Mouse (Mus musculus) thymus, postnatal 4 days (tissue): ENCODE measurements around the gene Slc34a3.
A peak's percentile ranks its signal among the peaks of the same experiment; 100 is the strongest.

Experiments
- DNase-seq: peaks from one replicate; pipeline ENCODE4 v3.0.0; 2021

The Slc34a3 gene

DNA sequence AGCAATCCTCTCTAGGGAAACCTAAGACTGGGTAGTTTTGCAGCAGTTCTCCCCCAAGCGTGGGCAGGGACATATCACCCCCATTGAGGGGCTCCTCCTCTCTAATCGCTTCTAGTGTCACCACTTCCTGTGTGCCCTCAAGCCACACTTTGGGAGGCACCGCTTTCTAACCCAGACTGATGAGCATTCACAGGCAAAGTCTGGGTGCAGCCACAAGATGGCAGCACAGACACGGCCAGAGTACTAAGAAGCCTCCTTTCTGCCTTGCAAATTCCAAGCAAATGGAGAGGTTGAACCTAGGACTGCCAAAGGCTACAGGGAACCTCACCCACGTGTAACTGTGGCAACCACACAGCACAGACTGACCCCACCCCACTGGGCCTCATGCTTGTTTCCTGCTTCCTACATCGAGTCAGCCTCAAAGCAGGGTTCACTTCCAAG is 40.8 kb downstream of the Slc34a3 start:
- DNase-seq = peak; percentile 86

DNA sequence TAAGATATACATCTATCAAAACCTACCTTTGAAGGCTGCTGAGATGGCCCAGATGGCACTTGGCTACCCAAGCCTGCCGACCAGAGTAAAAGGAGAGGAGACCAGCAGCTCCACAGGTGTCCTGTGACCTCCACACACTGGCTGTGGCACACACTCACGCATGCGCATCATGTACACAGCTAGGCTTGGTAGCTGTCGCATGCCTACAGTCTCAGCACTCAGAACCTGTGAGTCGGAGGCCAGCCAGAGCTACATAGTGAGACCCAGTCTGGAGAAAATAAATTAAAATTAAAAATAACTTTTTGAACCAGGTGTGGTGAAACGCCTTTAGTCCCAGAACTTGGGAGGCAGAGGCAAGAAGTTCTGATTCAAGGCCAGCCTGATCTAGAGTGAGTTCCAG is 46.3 kb downstream of the Slc34a3 start:
- DNase-seq = no peak

DNA sequence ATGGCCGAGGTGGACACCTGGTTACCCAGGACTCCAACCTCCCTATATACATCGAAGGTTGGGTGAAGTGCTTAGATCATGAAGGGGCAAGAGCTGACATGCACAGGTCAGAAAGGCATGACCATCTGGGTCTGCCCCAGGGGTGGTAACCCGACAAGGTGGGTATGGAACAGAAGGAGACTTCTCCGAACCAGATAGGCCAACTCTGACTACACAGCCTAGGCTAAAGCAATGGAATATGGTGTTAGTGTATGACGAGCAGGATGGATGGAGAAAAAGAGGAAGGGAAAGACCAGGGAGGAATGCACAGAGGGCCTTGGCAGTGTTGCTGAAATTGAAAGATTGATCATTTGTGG is 47.6 kb downstream of the Slc34a3 start:
- no peak for DNase-seq

DNA sequence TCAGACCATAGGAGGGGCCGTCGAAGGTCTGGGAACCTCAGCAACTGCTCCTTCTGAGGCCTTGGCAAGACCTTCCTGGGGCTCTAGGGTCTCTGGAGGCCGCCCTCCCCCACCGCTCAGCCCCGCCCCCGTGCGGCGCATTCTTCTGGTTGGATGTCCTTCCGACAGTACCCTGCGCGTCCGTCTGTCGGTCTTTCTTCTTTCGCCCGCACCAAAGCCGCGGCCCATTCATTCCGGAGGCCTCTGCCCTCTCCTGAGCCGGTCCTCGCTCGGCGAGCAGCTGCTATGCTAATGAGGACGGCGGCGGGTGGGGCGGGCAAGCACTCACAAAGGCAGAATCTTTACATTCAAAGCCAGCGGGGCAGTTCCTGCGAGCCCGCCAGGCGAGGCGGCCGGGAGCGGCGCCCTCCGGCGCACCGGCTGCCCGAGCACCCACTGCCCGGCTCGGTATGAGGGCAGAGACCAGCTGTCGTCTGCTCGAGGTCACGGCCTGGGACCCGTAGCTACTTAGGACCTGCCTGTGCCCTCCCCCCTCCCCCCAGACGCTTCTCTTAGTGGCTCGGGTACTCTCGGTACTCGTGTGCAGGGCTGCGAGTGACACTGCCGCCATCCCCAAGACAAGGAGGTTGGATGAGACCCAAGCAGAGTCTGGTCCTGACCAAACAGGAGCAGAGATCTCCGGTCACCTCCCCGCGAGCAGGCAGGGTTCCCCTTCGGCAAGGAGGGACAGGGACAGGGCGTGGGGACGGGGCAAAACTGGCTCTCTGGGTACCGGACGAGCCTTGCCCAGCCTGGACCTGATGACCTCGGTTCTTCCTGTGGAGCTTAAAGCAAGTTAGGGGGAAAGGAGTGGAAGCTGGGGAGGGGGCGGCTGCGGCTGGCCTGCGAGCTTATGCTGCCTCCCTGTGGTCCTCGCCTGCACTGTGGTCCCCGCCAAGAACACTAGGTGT is 48.3 kb downstream of the Slc34a3 start:
- DNase-seq = peak; percentile 81

DNA sequence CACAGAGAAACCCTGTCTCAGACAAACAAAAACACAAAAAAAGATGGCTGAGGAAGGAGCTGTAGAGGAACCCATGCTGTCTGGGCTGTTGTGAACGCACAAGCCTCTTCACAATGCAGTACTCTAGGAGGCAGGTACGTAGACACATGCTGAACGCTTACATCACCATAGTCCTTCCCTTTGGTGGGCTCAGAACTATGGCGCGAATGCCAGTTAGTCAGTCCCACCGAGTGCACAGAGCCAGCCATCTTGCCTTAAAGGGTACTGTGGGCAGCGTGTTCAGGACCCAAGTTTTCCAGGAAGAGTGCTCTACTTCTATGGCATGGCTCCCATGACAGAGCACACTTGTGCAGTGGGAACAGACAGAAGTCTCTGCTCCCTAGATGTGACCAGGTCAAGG is 49.7 kb downstream of the Slc34a3 start:
- DNase-seq = no peak

DNA sequence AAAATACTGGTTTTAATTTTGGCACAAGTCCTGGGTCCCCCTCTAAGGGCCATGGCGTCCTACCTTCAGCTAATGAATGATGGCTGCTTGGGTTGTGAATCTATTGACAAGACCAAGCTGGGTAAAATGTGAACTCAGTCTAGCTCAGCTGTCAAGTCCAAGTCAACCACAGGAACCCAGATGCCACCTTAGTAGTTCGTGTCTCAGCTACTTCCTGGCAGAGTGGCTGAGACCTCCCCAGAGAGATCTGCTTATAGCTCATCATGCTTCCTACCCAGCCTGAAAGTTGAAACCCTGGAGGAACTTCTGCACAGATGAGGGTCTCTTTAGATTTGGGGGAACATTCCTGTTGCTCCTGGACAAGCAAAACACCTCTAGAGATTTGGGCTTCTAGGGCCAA is 50.8 kb downstream of the Slc34a3 start:
- DNase-seq = peak; percentile 36

DNA sequence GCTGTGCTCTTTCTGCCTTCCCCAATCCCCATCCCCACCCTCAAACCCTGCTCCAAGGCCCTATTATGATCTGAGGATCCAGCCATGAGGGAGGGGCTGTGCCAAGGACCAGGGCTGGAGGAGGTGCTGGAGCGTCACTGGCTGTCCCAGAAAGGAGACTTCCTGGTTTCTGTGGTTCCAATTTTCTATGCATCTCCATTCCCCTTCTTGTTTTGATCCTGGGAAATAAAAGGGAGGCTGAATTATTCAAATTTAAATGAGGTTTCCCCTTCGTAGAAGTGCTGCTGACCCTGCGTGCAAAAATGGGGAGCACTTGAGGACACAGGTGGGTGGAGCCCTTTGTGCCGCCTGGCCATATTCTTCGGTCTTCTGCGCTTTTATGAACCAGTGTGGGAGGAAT is 51.5 kb downstream of the Slc34a3 start:
- DNase-seq = no peak

DNA sequence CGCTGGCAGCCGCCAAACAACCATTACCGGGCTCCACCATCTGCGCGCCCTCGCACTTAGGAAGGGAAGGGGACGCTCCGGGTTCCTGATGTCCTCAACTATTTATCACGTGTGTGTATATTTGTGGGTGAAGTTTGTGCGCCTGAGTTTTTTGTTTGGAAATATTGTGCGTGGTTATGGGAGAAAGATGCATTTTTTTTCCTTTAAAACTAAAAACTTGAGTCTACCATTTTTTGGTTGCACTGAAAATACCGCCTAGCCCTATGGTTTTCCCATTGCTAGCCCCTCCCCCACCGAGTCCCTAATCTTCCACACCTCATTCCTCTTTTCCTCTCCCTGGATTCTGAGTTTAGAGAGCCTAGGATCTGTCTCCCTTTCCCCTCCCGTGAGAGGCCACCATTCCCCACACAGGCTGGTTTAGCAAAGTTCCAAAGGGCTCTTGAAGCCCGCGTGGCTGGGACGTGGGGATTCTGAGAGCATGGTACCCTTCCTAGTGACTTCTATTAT is 52.2 kb downstream of the Slc34a3 start:
- DNase-seq = no peak

DNA sequence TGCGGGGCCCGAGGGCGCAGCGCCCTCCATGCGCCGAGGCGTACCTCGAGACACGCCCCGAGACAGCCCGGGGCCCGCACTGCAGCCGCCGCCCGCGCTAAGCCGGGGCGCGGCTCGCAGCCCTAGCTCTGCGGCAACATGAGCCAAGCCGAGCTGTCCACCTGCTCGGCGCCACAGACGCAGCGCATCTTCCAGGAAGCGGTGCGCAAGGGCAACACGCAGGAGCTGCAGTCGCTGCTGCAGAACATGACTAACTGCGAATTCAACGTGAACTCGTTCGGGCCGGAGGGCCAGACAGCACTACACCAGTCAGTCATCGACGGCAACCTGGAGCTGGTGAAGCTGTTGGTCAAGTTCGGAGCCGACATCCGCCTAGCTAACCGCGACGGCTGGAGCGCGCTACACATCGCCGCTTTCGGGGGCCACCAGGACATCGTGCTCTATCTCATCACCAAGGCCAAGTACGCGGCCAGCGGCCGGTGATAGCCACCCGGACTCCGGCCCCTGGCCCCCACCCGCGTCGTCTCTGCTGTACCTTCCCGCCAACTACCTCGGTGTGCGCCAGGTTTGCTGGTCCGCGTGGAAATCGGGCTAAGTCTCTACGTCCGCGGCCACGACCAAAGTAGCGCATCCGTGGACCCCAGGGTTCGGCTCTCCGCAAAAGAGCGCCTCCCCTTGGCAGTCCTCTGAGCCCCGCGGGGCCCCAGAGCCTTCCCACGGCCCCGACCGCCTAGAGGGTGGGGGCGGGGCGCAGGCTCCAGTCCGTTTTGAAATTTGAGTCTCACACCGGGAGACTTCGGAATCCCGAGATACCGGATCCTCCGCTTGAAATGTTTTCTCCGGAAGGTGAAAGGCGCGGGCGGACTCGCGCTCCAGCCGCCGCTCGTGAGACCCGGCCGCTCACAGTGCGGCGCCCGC is 52.9 kb downstream of the Slc34a3 start:
- peak; percentile 75 for DNase-seq

DNA sequence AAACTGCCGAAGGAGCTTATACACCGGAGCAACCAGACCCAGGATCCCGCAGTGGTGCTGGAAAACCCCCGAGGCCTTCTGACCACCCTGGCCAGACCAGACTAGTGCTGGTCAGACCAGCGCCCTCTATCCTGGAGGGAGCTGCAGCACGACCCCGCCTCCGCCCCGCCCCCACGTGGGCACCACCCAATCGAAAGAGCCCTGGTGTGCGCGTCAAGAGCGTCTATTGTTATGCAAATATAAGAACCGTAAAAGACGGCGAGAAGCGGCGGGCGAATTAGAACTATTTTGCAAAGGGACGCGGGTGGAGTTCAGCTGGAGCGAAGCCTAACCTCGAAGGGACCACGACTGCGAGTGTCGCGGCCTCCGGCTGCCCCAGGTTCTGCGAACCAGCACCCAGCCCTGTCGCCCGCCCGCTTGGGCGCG is 53.7 kb downstream of the Slc34a3 start, which contains the start of gene Nrarp:
Nrarp (plus strand) TSS at position 281 of the 426 bp plus-strand sequence.
- DNase-seq = peak; percentile 96

DNA sequence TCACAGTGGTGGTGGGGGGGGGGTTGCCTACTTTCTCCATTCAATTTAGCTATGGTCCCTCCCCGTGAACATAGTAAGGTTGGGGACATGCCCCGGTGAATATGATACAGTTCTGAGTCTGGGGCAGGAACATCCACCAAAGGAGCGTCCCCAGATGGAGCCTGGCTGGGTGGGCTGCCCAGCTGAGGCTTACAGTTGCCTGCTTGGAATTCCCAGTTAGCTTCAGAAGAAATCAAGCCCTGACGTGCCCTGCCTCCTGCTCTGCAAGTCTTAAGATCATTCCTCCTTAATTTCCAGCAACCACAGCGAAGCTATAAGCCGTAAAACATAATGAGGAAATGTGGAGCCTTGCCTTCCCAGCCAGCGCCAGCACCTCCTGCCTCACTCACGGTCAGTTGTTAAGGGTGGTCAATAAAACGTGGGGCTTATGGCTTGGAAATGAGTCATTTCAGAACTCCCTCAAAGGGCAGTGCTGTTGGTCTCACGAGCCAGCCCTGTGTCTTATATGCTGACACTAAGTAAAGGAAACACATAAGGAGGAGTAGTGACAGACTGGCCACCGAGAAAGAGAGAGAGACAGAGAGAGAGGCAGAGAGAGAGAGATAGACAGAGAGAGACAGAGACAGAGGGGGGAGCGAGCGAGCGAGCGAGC is 54.5 kb downstream of the Slc34a3 start:
- no peak for DNase-seq
